Mouse (Mus musculus): ENCODE results near the gene Foxo4.

Foxo4 gene

DNA sequence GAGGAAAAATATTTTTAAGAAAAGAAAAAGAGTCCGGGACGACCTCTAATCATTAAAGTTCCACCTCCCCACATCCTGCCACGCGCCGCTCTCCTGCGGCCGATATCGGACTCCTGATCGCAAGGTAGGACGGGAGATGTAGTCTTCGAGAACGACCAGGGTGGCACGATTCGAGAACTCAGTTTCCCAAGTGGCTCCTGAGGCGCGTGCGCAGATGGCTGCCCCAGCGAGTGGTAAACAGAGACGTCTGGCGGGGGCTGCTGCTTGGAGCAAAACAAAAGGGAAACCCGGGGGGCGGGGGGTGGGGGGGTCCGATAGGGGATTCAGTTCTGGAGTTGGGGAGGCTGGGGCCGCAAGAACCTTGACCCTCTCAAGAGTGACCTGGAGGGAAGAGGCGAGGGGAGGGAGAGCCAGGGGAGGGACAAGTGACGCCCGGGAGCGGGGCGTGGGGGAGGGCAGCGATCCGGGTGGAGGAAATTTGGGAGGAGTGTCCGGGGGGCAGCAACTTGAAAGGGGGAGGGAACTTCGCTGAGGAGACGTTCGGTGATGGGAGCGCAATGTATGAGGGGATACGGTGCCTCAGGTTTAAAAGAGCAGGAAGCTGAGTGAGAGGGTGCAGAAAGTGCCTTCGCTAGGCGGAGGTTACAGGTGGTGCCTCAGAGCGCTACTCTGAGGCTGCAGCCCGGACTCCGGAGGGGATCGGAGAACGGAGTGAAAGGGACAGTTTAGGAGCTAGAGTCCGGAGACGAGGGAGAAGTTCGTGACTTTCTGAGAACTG, at the start of gene Foxo4:
Gene Foxo4 (plus strand): TSS at position 577 of the 778 bp plus-strand sequence.
- DNase-seq (ENCODE audit: low read depth, low spot score): peak; percentile 87

DNA sequence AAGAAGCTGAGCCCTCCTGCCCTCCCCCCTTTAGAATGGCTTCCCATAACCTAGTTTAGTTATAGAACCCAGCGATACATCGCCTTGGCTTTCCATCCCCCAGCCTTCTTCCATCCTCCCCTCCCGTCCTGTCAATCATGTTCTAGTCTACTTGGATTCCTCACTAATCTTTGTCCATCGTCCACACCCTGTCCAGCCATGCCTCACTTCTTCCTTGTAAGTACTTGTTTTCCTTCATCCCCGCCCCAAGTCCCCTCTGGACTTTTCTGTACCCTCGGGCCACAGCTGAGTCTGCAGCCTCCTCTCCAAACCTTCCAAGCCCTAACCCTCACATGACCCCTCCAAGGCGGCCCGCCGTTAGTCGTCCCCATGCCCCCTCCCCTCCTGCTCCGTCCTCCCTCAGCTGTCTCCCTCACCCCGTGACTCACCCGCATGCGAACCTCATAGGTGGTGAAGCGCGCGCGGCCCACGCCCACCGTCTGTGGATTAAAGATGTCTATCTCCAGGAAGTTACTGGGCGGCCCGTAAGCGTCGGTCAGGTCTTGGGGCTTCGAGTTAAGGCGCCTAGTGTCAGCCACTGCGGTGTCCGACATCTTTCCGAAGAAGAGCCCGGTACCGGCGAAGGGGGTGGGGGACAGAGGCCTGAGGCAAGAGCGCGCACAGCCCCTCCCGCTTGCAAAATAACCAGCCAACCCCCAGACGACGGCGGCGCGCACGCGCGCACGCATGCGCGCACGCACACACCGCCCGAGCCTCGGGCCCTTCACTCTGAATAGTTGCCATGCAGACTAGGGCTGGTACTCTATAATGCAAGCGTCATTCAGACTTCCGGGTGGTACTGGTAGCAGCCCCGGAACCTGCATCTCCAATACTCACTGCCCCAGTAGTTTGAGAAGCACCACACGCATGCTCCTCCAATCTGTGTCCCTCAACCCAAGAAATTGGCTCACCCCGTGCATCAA, 32.2 kb upstream of the Foxo4 start, which contains the start of gene Snx12:
Gene Snx12 (minus strand): TSS at position 730 of the 962 bp plus-strand sequence.
- DNase-seq (ENCODE audit: low read depth, low spot score): peak; percentile 93

DNA sequence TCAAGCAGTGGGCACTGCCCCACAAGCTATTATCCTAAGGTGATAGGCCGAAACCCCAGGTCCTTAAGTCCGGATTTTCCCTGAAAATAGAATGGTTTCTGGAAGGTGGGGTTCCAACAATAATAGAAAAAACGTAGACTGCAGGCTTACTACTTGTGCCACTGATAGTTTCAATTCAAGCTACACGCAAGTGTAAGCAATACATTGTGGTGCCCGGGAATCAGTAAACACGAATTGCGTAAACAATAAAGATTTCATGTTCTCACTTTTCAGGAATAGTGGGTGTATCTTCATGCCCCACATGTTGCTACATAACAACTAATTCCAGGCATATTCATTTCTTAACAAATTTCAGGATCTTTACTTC, 31.5 kb upstream of the Foxo4 start:
- no peak for DNase-seq (ENCODE audit: low read depth, low spot score)

DNA sequence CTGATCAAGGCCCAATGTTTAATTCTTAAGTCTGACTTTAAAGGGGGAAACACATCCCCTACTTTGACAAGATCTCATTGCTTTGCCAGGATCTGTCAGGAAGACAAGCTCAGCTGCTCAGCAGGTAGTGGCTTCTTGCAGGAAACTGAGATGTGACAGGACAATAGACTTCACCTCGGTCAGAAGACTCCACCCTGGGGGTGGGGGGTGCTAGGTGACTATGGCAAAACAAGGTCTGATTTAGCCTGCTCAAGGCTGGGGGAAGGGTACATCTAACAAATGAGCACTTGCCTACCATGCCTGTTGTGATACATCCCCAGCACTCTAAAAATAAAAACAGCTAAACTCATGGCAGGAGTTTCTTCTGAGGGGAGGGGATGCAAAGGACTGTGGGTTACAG, 9.3 kb upstream of the Foxo4 start:
- no peak for DNase-seq (ENCODE audit: low read depth, low spot score)

DNA sequence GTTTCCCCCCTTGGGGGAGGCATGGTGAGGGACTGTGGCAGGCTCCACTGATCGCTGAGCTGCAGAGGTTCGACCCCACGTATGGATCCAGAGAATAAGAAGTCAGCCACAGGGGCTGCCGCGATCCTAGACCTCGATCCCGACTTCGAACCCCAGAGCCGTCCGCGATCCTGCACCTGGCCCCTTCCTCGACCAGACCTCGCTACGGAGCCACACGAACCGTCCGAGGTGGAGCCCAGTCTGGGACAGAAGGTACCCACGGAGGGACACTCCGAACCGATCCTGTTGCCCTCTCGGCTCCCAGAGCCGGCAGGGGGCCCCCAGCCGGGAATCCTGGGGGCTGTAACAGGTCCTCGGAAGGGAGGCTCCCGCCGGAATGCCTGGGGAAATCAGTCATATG, 412 bp downstream of the Foxo4 start:
- no peak for DNase-seq (ENCODE audit: low read depth, low spot score)

DNA sequence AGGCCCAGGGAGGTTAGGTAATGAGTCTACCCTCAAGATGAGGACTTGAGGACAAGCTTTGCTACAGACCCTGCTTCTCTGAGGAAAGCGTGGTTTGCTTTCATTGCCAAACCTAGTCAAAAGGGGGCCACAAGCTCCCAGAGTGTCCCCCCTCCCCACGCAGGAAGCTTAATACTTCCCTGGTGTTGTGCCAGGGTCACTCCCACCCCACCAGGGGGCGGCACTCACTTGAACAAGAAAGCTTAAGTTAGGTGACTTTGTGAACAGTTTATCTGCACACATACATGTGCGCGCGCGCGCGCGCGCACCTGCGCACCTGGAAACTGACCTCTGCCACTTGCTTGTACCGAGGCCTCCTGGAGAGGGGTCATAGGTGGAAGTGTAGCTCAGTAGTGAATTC, 2.3 kb downstream of the Foxo4 start:
- DNase-seq (ENCODE audit: low read depth, low spot score): no peak

DNA sequence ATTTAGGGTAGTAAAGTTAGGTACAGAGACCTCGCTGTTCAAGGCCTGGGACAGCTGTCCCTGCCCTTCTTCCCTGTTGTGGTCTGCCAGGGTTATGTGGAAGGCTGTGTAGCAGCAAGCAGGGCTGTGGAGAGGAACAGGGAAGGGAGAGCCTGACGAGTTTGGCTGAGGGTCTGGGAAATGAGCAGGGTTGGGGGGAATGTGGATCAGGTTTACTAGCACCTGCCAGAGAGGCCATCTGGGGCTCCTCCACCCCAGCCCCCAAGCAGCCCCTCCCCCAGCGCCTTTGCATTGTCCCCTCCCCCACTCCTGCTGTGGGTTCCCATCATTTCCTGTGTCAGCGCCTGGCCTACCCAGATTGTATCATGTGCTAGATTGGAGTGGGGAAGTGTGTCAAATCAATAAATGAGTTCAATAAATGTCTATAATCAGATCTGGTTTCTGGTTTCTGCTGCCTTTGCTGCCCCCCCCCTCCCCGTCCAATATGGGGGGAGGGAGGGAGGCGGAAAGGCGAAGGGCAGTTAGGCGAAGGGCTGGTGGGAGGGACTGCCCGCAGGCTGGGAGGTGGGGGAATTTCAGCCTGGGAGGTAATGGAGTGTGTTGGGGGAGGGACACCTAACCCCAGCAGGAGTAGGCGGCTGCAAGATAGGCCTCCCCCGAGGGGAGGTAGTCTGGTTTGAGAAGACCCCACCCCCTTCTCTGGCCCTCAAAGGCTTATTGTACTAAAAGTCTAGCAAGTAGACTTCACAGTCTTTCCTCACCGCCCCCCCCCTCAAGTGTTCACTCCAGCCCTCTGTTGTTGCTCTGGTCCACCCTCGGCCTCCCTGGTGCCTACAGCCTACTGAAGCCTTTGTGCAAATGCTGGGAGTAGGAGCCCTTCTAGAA, 6.4 kb downstream of the Foxo4 start:
- no peak for DNase-seq (ENCODE audit: low read depth, low spot score)

DNA sequence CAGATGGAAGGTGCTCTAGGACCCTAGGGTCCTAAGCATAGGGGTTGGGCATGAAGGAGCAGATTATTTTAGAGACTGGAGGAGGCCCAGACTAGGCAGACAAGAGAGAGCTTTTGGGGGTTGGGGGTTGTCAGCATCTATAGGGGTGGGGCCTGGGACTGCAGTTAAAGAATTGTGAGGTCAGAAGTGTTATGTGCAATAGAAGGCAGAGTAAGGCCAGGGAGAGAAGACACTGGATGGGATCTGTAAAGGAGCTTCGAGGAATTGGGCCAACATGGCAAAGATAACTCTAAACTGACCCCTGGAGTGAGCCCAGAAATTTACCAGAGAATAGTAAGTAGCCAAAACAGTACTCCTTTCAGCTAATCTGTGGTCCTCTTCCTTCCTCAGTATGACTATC, 9.6 kb downstream of the Foxo4 start, which contains the start of gene Gm614:
Gene Gm614 (minus strand): TSS at position 101 of the 400 bp plus-strand sequence.
- DNase-seq (ENCODE audit: low read depth, low spot score): no peak

DNA sequence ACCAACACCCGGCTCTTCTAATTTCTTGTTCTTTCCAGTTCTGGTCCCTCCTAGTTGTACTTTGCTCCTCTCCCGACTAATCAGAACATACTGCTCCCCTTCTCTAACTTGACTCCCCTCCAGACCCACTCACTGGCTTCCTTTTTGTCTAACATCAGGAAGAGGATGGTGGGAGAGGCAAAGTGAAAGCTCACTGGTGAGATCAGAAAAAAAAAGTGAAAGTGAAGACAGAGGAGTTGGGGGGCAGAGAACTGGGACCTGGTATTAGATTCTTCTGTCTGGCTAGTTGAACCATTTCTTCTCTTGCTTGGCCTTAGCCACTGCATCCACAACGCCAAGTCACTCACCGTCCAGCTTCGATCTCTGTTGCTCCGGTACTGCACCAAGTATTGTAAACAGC, 12.3 kb downstream of the Foxo4 start:
- no peak for DNase-seq (ENCODE audit: low read depth, low spot score)

DNA sequence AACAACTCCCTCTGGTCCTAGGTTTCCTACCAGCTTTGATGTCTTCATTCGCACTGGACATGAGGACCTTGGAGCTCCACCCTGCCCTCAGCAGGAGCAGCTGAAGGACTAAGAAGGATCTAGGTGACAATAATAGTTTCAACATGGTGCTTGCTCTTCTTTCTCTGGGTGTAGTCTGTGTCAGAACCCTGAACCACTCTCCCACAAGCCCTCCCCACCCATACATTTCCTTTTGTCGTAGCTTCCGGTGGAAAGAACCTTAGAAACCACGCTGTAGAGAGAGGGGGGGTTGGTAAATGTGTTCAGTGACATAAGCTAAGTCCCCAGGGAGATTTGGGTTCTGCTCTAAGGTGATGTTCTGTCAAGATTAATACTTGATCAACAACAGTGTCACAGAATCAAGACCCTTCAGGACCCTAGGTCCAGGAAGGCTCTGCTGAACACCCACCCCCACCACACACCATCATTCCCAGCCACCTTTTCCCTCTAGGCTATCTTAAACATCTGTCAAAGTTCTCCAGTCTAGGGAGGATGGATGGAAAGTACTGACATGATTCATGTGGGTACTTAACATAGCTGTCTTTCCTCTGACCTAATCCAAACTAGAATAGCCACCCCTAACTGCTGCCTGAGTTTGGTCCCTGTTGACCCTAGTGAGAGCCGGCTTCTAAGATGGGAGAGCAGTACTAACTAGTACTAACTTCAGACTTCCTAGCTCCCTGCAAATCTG, 13.9 kb downstream of the Foxo4 start, which contains the start of gene Il2rg:
Gene Il2rg (minus strand): TSS at position 231 of the 730 bp plus-strand sequence.
- no peak for DNase-seq (ENCODE audit: low read depth, low spot score)

DNA sequence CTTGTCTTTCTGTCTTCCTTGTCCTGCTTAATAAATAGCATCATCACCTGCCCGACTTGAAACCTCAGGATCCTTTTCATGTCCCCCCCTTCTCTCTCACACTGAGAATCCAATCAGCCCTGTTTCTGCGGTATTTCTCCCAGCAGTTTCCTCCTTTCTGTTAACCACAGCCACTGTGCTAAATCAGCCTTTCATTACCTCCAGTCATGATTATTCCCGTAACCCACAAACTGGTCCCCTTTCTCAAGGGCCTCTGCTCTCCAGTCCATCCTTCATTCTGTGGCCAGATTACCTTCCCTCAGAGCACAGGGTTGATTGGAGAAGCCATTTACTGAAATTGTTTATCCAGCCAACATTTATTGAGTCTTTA, 14.4 kb downstream of the Foxo4 start, which contains the start of gene Gm20489:
Gene Gm20489 (minus strand): TSS at position 269 of the 370 bp plus-strand sequence.
- DNase-seq (ENCODE audit: low read depth, low spot score): no peak

DNA sequence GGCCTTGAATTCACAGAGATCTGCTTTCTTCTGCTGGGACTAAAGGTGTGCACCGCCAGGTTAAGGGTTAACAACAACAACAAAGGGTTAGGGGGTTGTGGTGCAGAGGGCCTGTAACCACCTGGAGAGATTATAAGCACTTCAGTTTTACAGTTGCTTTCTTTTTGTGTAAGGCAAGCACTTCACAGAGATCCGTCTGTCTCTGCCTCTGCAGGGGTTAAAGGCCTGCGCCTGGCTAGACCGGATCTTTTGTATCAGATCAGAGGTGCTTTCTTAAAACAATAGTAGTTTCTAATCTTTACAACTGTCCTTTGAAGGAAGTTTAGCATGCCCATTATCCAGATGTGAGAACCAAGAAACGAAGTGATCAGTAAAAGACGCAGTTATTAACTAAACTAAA, 19.1 kb downstream of the Foxo4 start:
- DNase-seq (ENCODE audit: low read depth, low spot score): no peak

DNA sequence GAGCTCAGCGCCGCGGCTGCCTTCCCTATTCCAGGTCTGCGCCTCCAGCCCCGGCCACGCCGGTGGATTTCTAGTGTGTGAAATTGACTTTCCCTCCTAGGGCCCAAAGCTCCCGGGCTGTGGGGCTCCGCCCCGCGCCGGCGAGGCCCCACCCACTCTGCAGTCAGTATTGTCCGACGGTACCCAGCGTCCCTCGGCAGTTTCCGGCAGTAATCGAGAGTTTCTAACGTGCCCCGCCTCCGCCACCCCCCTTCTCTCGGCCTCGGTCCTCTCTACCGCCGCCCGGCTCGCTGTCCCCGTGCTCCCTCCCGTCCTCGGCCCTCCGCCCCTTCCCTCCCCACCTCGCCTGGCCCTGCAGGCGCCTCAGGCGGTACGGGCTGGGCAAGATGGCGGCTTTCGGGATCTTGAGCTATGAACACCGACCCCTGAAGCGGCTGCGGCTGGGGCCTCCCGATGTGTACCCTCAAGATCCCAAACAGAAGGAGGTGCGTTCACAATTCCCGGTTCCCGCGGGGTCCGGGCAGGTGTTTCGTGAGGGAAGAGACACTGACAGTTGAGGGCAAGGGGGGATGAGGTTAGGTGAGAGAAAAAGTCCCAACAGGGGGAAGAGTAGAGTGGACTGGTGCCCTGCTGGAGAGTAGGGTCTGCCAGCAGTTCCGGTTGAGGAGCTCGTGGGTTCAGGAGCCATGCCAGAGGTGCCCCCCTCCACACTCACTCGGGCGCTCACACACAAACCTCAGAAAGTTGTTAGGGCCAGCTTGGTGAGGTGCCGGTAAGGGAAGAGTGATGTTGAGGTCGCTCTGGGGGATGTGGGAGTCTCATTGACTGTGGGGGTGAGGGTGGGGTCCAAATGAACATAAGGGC, 19.8 kb downstream of the Foxo4 start, which contains the start of gene Med12:
Gene Med12 (plus strand): TSS at position 156 of the 864 bp plus-strand sequence.
- DNase-seq (ENCODE audit: low read depth, low spot score): peak; percentile 87

DNA sequence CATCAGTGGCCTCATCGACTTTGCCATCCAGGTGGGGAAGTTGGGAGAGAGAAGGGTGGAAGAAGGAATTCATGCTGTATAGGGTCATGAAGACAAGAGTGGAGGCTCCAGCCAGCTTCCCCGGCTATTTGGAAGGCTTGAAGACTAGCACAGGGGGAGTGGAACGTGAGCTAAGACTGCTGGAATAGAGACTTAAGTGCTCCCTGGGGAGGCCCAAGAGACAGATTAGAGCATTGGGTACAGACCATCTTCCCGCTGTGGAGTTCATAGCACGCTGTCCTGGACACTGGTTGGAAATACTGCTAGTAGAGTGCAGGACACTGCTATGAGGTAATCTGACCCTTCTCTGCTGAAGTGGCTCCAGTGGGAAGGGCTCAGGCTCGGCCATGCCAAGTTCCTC, 28.5 kb downstream of the Foxo4 start:
- DNase-seq (ENCODE audit: low read depth, low spot score): no peak

DNA sequence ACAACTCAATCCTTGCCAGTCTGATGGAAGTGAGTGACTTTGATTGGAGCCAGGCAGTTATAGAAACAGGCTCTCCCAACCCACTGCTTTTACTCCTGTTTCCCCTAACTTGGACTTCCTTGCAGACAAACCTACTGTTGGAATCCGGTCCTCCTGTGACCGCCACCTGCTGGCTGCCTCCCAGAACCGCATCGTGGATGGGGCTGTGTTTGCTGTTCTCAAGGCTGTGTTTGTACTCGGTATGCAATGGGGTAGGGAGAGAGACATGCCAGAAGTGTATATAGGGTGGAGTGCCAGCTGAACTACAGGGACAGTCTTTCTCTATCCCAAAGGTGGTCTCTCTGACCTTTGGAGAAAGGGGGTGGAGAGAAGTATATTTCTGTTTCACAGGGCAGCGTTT, 31.2 kb downstream of the Foxo4 start:
- DNase-seq (ENCODE audit: low read depth, low spot score): no peak

DNA sequence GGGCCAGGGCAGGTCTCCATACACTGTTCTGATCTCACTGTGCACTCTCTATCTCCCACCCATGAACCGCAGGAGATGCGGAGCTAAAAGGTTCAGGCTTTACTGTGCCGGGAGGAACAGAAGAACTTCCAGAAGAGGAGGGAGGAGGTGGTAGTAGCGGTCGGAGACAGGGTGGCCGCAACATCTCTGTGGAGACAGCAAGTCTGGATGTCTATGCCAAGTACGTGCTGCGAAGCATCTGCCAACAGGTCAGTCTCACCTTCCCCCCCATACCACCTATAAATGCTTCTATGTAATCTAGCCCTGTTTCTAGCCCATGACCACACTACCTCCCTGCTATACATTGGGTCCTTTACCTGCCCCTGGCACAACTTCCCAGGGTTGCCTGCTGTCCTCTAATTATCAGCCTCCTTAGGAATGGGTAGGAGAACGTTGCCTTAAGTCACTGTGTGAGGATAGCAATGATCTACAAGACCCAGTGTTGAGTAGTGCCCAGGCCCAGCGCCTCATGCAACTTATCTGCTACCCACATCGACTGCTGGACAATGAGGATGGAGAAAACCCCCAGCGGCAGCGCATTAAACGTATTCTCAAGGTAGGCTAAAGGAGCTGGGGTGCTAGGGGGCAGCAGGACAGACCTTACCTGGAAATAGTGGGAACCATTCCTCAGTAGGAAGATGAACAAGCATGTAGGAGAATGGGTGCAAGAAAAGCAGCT, 31.8 kb downstream of the Foxo4 start:
- DNase-seq (ENCODE audit: low read depth, low spot score): no peak

DNA sequence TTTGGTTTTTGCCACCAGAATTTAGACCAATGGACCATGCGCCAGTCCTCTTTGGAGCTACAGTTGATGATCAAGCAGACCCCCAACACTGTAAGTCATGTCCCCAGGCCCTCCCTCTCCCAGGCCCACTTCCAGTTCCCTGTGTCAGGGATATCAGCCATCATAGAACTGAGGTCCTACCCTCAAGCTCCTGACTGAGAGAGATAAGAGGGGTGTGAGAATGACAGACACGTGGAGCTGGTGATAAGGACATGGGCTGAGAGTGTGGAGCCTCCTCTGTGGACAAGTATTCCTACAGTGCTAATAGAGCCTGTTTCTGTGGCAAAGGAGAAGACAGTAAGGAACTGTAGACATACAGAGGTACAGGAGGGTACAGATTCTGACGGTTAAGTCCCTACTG, 33.2 kb downstream of the Foxo4 start:
- DNase-seq (ENCODE audit: low read depth, low spot score): no peak

DNA sequence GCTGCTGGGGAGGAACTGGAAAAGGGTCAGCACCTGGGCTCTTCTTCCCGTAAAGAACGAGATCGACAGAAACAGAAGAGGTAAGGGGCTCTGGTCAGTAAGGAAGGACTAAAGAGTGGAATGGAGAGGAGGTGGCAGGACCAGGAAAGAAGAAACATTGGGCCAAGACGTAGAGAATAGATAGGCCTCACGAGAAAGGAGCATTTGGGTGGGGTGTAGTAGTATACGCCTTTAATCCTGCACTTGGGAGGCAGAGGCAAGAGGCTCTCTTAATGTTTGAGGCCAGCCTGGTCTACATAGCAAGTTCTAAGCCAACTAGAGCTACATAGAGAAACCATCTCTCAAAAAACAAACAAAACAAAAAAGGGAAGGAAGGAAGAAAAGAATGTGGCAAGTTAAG, 34.1 kb downstream of the Foxo4 start:
- DNase-seq (ENCODE audit: low read depth, low spot score): no peak

DNA sequence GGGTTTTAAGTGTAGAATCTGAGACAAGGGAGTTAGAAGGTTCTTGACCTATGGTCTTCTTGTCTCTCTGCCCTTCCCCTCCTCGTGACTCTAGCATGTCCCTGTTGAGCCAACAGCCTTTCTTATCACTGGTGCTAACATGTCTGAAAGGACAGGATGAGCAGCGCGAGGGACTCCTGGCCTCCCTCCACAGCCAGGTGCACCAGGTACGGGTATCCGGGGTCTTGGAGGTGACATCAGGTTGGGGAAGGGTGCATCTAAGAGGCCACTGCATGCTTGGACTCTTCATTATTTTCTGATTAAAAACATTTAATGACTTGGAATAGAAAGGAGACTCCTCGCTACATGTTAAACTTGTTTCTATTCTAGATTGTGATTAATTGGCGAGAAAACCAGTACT, 34.7 kb downstream of the Foxo4 start:
- DNase-seq (ENCODE audit: low read depth, low spot score): no peak

All from skeletal muscle tissue, adult 2 months (tissue).